Mouse (Mus musculus) heart, postnatal 0 days (tissue): ENCODE data around the gene Npepps.

Experiments used
- CTCF ChIP-seq: IDR thresholded peaks from 2 replicates; pipeline ENCODE4 v1.5.1; 2016; ENCODE audit warnings: antibody characterized with exemption, control low read depth, low read depth
- EP300 ChIP-seq: IDR thresholded peaks from 2 replicates; pipeline ENCODE4 v1.6.1; 2016; ENCODE audit warnings: antibody characterized with exemption, low read depth

- no peak for TF ChIP-seq CTCF
- no peak for TF ChIP-seq EP300
Measured at GRCm38 (mm10) chr11:97188643-97188955, 91.8 kb downstream of the Npepps start.
